Mouse (Mus musculus) cortical plate, adult 2 months (tissue): ENCODE measurements around the gene 5830411N06Rik.

Experiments used
- CTCF ChIP-seq: fragments of 200-500 bp; IDR thresholded peaks from 2 replicates; pipeline ENCODE4 v1.5.1; 2011; ENCODE audit warnings: mild to moderate bottlenecking, control low read depth, low read length; ENCODE audit not compliant: insufficient read depth; ENCODE audit errors: extremely low read depth
- POLR2A ChIP-seq: fragments of 200-500 bp; IDR thresholded peaks from 2 replicates; pipeline ENCODE4 v1.6.1; 2011; ENCODE audit warnings: mild to moderate bottlenecking, low read length, control low read depth; ENCODE audit not compliant: insufficient read depth; ENCODE audit errors: extremely low read depth

GRCm38 (mm10) chr7:140231026-140231425 is 16.1 kb upstream of the 5830411N06Rik start:
- TF ChIP-seq CTCF (no peak), POLR2A (no peak)
